Mouse (Mus musculus) left cerebral cortex, adult 2 months (tissue): ENCODE results near the gene Ivd. TPM values are rescaled to one million over a fixed set of nuclear protein-coding genes. Genes with fewer than 3 reads are reported as not detected.

Experiments used
- DNase-seq, 2 experiments: peaks; one replicate each; pipeline ENCODE4 v3.0.0; 2021 to 2022; ENCODE audit warnings: low spot score in 2 of 2, mixed read lengths in 1 of 2; ENCODE audit errors: extremely low spot score in 1 of 2
- H3K27ac ChIP-seq: fragments of 200-600 bp; 2 replicates; pipeline ENCODE4 v1.8.1; 2022
- H3K4me3 ChIP-seq: fragments of 200-600 bp; 2 replicates; pipeline ENCODE4 v1.8.1; 2022
- CTCF ChIP-seq: fragments of 200-600 bp; IDR thresholded peaks from 2 replicates; pipeline ENCODE4 v1.8.1; 2022; ENCODE audit warnings: antibody characterized with exemption, mild to moderate bottlenecking, moderate library complexity
- intact Hi-C: fragments of 180-260 bp; cut with DNase I; formaldehyde crosslinking; loops from one replicate; pipeline ENCODE4 v1.15.1; 2025
- total RNA-seq, 2 experiments: library from RNA; stranded (reverse); gene quantifications; 2 replicates each; pipeline ENCODE4 v1.2.3; 2021

Gene Ivd
- total RNA-seq, 2 experiments from 2014 or later, result 72.2 to 73.7 TPM

GRCm38 (mm10) chr2:118844427-118844826, 17.3 kb upstream of the Ivd start:
- no peak overlapping the region for H3K27ac ChIP-seq
- intact Hi-C loops, result no loop called here
- no peak for DNase-seq

GRCm38 (mm10) chr2:118846246-118846645, 15.5 kb upstream of the Ivd start:
- no peak overlapping the region for H3K4me3 ChIP-seq
- no peak for TF ChIP-seq CTCF
- no peak for DNase-seq
- no peak overlapping the region for H3K27ac ChIP-seq
- intact Hi-C loops, result no loop called here

More at GRCm38 (mm10) chr2:118844427-118844826, 17.3 kb upstream of the Ivd start:
- no peak for TF ChIP-seq CTCF
- H3K4me3 ChIP-seq, result no peak overlapping the region

- intact Hi-C loops, result no loop called here
- H3K27ac ChIP-seq, result no peak overlapping the region
- no peak overlapping the region for H3K4me3 ChIP-seq
- no peak for DNase-seq
- TF ChIP-seq CTCF, result no peak
These were observed 10.0 kb upstream of the Ivd start for GRCm38 (mm10) chr2:118851756-118852155.

- no peak for TF ChIP-seq CTCF
- intact Hi-C loops, result loop anchor here (5.0 kb wide), 2 partner anchors 50 to 115 kb away; partner anchors contain the start of genes Inafm2 and Knstrn
- no peak for DNase-seq
- Histone ChIP-seq H3K27ac (peak overlapping the region; percentile 75), H3K4me3 (peak overlapping the region; percentile 73)
These were observed 554 bp downstream of the Ivd start for GRCm38 (mm10) chr2:118862340-118862675.

GRCm38 (mm10) chr2:118870601-118871000, 8.8 kb downstream of the Ivd start:
- no peak overlapping the region for H3K27ac ChIP-seq
- H3K4me3 ChIP-seq, result no peak overlapping the region
- TF ChIP-seq CTCF, result no peak
- no peak for DNase-seq
- intact Hi-C loops, result no loop called here

GRCm38 (mm10) chr2:118871032-118871431, 9.3 kb downstream of the Ivd start:
- intact Hi-C loops, result no loop called here
- no peak for TF ChIP-seq CTCF
- H3K4me3 ChIP-seq, result no peak overlapping the region
- DNase-seq, result no peak
- no peak overlapping the region for H3K27ac ChIP-seq

GRCm38 (mm10) chr2:118873018-118873417, 11.3 kb downstream of the Ivd start:
- H3K27ac ChIP-seq, result no peak overlapping the region
- no peak overlapping the region for H3K4me3 ChIP-seq
- DNase-seq, result no peak
- TF ChIP-seq CTCF, result no peak
- intact Hi-C loops, result no loop called here

- no peak for DNase-seq
- intact Hi-C loops, result no loop called here
- TF ChIP-seq CTCF, result no peak
- no peak overlapping the region for H3K27ac ChIP-seq
- H3K4me3 ChIP-seq, result no peak overlapping the region
These were observed 12.2 kb downstream of the Ivd start for GRCm38 (mm10) chr2:118873890-118874430.

GRCm38 (mm10) chr2:118875316-118875715, 13.6 kb downstream of the Ivd start:
- no peak for DNase-seq
- no peak for TF ChIP-seq CTCF
- Histone ChIP-seq H3K4me3 (no peak overlapping the region), H3K27ac (no peak overlapping the region)
- intact Hi-C loops, result no loop called here

- DNase-seq, result no peak
- H3K27ac ChIP-seq, result no peak overlapping the region
- TF ChIP-seq CTCF, result no peak
- no peak overlapping the region for H3K4me3 ChIP-seq
- intact Hi-C loops, result no loop called here
These were observed 14.7 kb downstream of the Ivd start for GRCm38 (mm10) chr2:118876453-118876852.

GRCm38 (mm10) chr2:118881019-118881418, 19.3 kb downstream of the Ivd start:
- no peak overlapping the region for H3K4me3 ChIP-seq
- no peak for TF ChIP-seq CTCF
- no peak for DNase-seq
- intact Hi-C loops, result loop anchor here (5.0 kb wide), 3 partner anchors 119 to 619 kb away; partner anchors contain the start of gene Ccdc9b
- no peak overlapping the region for H3K27ac ChIP-seq

GRCm38 (mm10) chr2:118881956-118882355, 20.2 kb downstream of the Ivd start:
- no peak for TF ChIP-seq CTCF
- intact Hi-C loops, result loop anchor here (2.0 to 5.0 kb wide), 4 partner anchors 120 to 620 kb away; partner anchors contain the start of gene Ccdc9b
- Histone ChIP-seq H3K27ac (no peak overlapping the region), H3K4me3 (no peak overlapping the region)
- DNase-seq, result no peak

GRCm38 (mm10) chr2:118882840-118883679, 21.3 kb downstream of the Ivd start:
- no peak; the same call in none of the 2 replicates for TF ChIP-seq CTCF
- H3K4me3 ChIP-seq, result peak overlapping the region; percentile 42
- H3K27ac ChIP-seq, result no peak overlapping the region
- DNase-seq, result peak; percentile 87 to 96
- intact Hi-C loops, result loop anchor here (1.0 to 5.0 kb wide), 6 partner anchors 121 to 621 kb away; partner anchors contain the start of gene Ccdc9b
